Mouse (Mus musculus) embryonic facial prominence, embryonic 13.5 days (tissue): ENCODE measurements around the gene Abo. TPM values are rescaled to one million over a fixed set of nuclear protein-coding genes. Genes with fewer than 3 reads are reported as not detected.

Experiments
- ATAC-seq: fragments of 200-750 bp; cut with Nextera tagmentation; 2 replicates; pipeline ENCODE4 v1.8.0; 2017; ENCODE audit warnings: low read depth; ENCODE audit not compliant: insufficient number of reproducible peaks, insufficient read depth, low FRiP score, low TSS enrichment
- H3K27ac ChIP-seq: fragments of 300-500 bp; sonication (generic); 2 replicates; pipeline ENCODE4 v1.5.1; 2015; ENCODE audit warnings: moderate library complexity, mild to moderate bottlenecking, inconsistent platforms
- H3K27me3 ChIP-seq: fragments of 300-500 bp; sonication (generic); 2 replicates; pipeline ENCODE4 v1.6.1; 2015; ENCODE audit warnings: mild to moderate bottlenecking, inconsistent platforms
- H3K36me3 ChIP-seq: fragments of 300-500 bp; sonication (generic); 2 replicates; pipeline ENCODE4 v1.6.1; 2015; ENCODE audit warnings: mild to moderate bottlenecking, inconsistent platforms
- H3K4me1 ChIP-seq: fragments of 300-500 bp; sonication (generic); 2 replicates; pipeline ENCODE4 v1.6.1; 2015; ENCODE audit warnings: inconsistent platforms
- H3K4me2 ChIP-seq: fragments of 300-500 bp; sonication (generic); 2 replicates; pipeline ENCODE4 v1.6.1; 2015; ENCODE audit warnings: moderate library complexity, mild to moderate bottlenecking, inconsistent platforms
- H3K4me3 ChIP-seq: fragments of 300-500 bp; sonication (generic); 2 replicates; pipeline ENCODE4 v1.5.1; 2015; ENCODE audit warnings: mild to moderate bottlenecking, inconsistent platforms
- H3K9ac ChIP-seq: fragments of 300-500 bp; sonication (generic); 2 replicates; pipeline ENCODE4 v1.6.1; 2015; ENCODE audit warnings: mild to moderate bottlenecking, inconsistent platforms
- H3K9me3 ChIP-seq: fragments of 300-500 bp; sonication (generic); 2 replicates; pipeline ENCODE4 v1.6.1; 2016; ENCODE audit warnings: inconsistent platforms
- WGBS: fragments of 180-500 bp; shearing (Covaris S2); methylation state at CpG from one replicate; pipeline ENCODE4 v1.1.7; 2015; ENCODE audit warnings: mixed read lengths; 5-methylcytosine and 5-hydroxymethylcytosine counted together
- polyA plus RNA-seq: library from polyadenylated mRNA; unstranded; fragments of >200 nt; fragmentation: Nextera tagmentation; extraction: Ambion mirVana; gene quantifications from 2 replicates; pipeline ENCODE4 v1.2.1, GENCODE M21; 2015

Gene Abo
- polyA plus RNA-seq, 1 experiment from 2014 or later, result not detected

DNA sequence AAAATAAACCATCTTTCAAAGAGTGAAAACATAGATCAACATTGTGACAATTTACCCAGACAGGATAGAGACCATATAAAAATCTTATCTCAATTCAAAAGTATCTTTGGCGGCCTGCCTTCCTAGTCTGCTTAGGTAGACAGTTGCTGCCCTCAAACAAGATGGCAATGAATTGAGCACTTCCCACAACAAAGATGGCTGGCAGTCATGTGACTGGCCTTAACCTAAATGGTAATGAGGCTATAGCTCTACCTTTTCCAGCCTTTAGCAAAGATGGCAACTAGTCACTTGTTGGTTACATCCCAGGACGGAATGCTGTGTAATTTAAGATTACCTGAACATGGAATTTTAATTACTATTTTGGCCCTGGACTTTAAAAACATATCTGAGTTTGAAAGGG lies 32.3 kb downstream of the Abo start:
- H3K27ac ChIP-seq, result no peak overlapping the region
- no peak overlapping the region for H3K4me3 ChIP-seq
- H3K9ac ChIP-seq, result no peak overlapping the region
- no peak for ATAC-seq
- 78% methylated on average over 2 of the region's 2 CpGs for WGBS
- H3K36me3 ChIP-seq, result no peaks in the 10 kb centered on the region
- H3K4me2 ChIP-seq, result no peak overlapping the region
- no peaks in the 10 kb centered on the region for H3K9me3 ChIP-seq
- H3K27me3 ChIP-seq, result no peaks in the 10 kb centered on the region
- H3K4me1 ChIP-seq, result no peaks in the 10 kb centered on the region

DNA sequence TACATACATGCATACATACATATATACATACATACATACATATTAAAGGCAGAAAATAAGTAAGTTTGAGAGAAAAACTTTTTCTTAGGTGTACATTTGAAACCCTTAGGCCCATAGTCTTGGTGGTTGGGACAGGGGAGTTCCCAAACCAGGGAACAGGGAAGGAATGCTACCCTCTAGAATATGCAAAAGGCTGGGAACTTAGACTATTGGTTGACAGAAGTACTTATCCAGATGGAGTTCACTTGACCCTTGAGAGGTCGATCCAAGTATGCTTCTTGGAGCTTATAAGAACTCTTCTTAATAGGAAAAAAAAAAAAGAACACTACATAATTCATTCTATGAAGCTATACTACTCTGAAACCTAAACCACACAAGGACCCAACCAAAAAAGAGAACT lies 36.7 kb downstream of the Abo start:
- no peaks in the 10 kb centered on the region for H3K36me3 ChIP-seq
- H3K27me3 ChIP-seq, result no peaks in the 10 kb centered on the region
- WGBS, result 91% methylated on average over 1 of the region's 1 CpGs
- no peaks in the 10 kb centered on the region for H3K4me1 ChIP-seq
- H3K9ac ChIP-seq, result no peak overlapping the region
- H3K27ac ChIP-seq, result no peak overlapping the region
- no peaks in the 10 kb centered on the region for H3K9me3 ChIP-seq
- ATAC-seq, result no peak
- no peak overlapping the region for H3K4me2 ChIP-seq
- H3K4me3 ChIP-seq, result no peak overlapping the region

DNA sequence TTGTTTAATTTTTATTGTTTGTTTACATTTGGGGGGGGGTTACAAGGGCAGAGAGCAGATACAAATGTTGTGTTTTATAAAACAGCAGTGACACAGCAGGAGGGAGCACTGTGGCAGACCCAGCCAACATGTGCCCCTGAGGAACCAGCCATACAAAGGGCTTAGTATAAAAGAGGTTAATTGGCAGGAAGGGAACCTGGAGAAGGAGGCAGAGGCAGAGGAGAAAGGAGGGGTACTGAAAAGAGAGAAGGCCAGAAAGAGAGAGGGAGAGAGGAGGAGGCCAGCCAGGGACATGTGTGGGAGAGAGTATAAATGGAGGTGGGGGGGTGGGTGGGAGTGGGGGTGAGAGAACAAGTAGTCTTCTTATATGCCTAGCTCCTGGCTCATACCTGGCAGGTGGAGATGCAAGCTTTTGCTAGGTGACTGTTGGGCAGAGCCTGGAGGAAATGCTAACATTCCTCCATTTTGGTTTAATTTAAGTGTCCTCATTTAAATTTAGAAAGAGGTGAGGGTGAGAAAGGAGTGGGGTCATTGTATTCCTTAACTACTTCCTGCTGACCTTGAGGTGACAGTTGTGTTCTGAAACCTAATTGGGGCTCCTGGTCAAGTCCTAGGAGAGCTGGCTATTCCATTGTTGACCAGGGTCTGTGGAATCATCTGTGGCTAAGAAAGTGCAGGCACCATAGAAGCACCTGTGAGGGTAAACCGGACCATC lies 37.4 kb downstream of the Abo start:
- Histone ChIP-seq H3K4me1 (no peaks in the 10 kb centered on the region), H3K9ac (no peak overlapping the region), H3K36me3 (no peaks in the 10 kb centered on the region), H3K27me3 (no peaks in the 10 kb centered on the region), H3K4me3 (no peak overlapping the region), H3K4me2 (no peak overlapping the region), H3K27ac (no peak overlapping the region), H3K9me3 (no peaks in the 10 kb centered on the region)
- WGBS, result 92% methylated on average over 1 of the region's 1 CpGs
- no peak for ATAC-seq

Other genes starting within 250 kb of the Abo start
- 65.6 and 66.6 TPM in 2 replicates for gene Fam69b, start 236.5 kb downstream of the Abo start, polyA plus RNA-seq
- not detected in 2 replicates for gene Lcn4, start 193.7 kb downstream of the Abo start, polyA plus RNA-seq
- gene Surf6, start 37.9 kb upstream of the Abo start, polyA plus RNA-seq, result 32.9 and 33.1 TPM in 2 replicates
- gene Med22, start 45.7 kb upstream of the Abo start, polyA plus RNA-seq, result 55.1 and 60.5 TPM in 2 replicates
- 596 and 711 TPM in 2 replicates for gene Rpl7a, start 45.8 kb upstream of the Abo start, polyA plus RNA-seq
- 49.0 and 49.1 TPM in 2 replicates for gene Surf2, start 51.4 kb upstream of the Abo start, polyA plus RNA-seq
- gene Surf1, start 51.6 kb upstream of the Abo start, polyA plus RNA-seq, result 54.1 and 63.3 TPM in 2 replicates
- 203 and 220 TPM in 2 replicates for gene Surf4, start 68.9 kb upstream of the Abo start, polyA plus RNA-seq
- gene Stkld1, start 69.1 kb upstream of the Abo start, polyA plus RNA-seq, result 0.22 TPM in 1 of 2 replicates, not detected in the other
- gene Rexo4, start 99.4 kb upstream of the Abo start, polyA plus RNA-seq, result 51.9 and 55.3 TPM in 2 replicates
- not detected in 2 replicates for gene Adamts13, start 108.4 kb upstream of the Abo start, polyA plus RNA-seq
- gene Cacfd1, start 144.9 kb upstream of the Abo start, polyA plus RNA-seq, result 78.0 and 80.0 TPM in 2 replicates
- gene Slc2a6, start 163.0 kb upstream of the Abo start, polyA plus RNA-seq, result 0.44 and 0.84 TPM in 2 replicates
- gene Mymk, start 207.2 kb upstream of the Abo start, polyA plus RNA-seq, result 3.5 and 6.4 TPM in 2 replicates
- gene Adamtsl2, start 214.4 kb upstream of the Abo start, polyA plus RNA-seq, result 2.9 and 4.3 TPM in 2 replicates